Mouse (Mus musculus) neural tube, embryonic 15.5 days (tissue): ENCODE data around the gene Dleu7. TPM values are rescaled to one million over a fixed set of nuclear protein-coding genes. Genes with fewer than 3 reads are reported as not detected.

Experiments used
- ATAC-seq: fragments of 200-750 bp; cut with Nextera tagmentation; 2 replicates; pipeline ENCODE4 v1.8.0; 2017; ENCODE audit warnings: mild to moderate bottlenecking, moderate TSS enrichment, moderate library complexity; ENCODE audit not compliant: low FRiP score
- H3K27ac ChIP-seq: fragments of 300-500 bp; sonication (generic); replicated peaks from 2 replicates; pipeline ENCODE4 v1.5.1; 2015; ENCODE audit warnings: mild to moderate bottlenecking, inconsistent platforms
- H3K27me3 ChIP-seq: fragments of 300-500 bp; sonication (generic); replicated peaks from 2 replicates; pipeline ENCODE4 v1.6.1; 2015; ENCODE audit warnings: inconsistent platforms
- H3K36me3 ChIP-seq: fragments of 300-500 bp; sonication (generic); 2 replicates; pipeline ENCODE4 v1.6.1; 2015; ENCODE audit warnings: inconsistent platforms
- H3K4me1 ChIP-seq: fragments of 300-500 bp; sonication (generic); 2 replicates; pipeline ENCODE4 v1.6.1; 2015; ENCODE audit warnings: inconsistent platforms
- H3K4me2 ChIP-seq: fragments of 300-500 bp; sonication (generic); 2 replicates; pipeline ENCODE4 v1.6.1; 2015; ENCODE audit warnings: inconsistent platforms, mild to moderate bottlenecking, moderate library complexity
- H3K4me3 ChIP-seq: fragments of 300-500 bp; sonication (generic); replicated peaks from 2 replicates; pipeline ENCODE4 v1.5.1; 2015; ENCODE audit warnings: mild to moderate bottlenecking, inconsistent platforms
- H3K9ac ChIP-seq: fragments of 300-500 bp; sonication (generic); replicated peaks from 2 replicates; pipeline ENCODE4 v1.6.1; 2015; ENCODE audit warnings: mild to moderate bottlenecking, inconsistent platforms
- H3K9me3 ChIP-seq: fragments of 300-500 bp; sonication (generic); replicated peaks from 2 replicates; pipeline ENCODE4 v1.6.1; 2016; ENCODE audit warnings: inconsistent platforms
- WGBS: fragments of 180-500 bp; shearing (Covaris S2); methylation state at CpG from one replicate; pipeline ENCODE4 v1.1.7; 2015; ENCODE audit warnings: mixed read lengths; 5-methylcytosine and 5-hydroxymethylcytosine counted together
- polyA plus RNA-seq: library from polyadenylated mRNA; unstranded; fragments of >200 nt; fragmentation: Nextera tagmentation; extraction: Ambion mirVana; gene quantifications from 2 replicates; pipeline ENCODE4 v1.2.1, GENCODE M21; 2015

Gene Dleu7
- polyA plus RNA-seq, 1 experiment from 2014 or later, result 19.9 TPM

DNA sequence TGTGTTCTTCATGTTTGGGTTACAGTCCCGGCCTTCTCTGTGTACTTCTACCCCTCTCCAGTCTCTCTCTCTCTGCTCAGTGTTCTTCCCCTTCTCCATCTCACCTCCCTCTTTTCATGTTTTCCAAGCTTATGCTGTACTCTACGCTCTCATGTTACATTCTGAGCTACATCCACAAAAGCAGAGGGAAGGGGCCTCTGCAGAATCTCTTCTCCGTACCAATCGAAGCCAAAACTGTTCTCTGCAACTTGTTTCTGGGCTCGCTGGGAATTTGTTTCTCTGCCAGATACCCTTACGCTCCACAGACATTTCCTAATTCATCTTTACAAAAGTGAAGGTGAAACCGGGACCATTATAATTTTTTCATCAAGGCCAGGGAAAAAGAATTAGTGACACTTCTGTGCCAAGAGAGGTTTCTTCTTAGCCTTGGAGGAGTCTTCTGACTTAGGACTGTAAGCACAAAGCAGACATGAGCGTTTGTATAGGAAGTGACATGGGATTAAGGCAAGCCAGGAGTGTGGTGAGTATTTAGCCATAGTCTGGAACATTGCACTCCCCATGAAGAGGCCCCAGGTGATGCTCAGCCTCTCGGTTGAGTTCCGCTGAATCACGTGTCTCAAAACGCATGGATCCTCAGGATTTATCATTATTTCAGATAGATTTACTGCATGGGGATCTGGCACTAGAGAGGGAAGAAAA is 22.0 kb downstream of the Dleu7 start:
- 88% methylated on average over 12 of the region's 12 CpGs for WGBS

GRCm38 (mm10) chr14:62258978-62259536 is 33.8 kb downstream of the Dleu7 start:
- H3K9ac ChIP-seq, result no peak overlapping the region
- no peaks in the 10 kb centered on the region for H3K27me3 ChIP-seq
- ATAC-seq, result no peak
- no peaks in the 10 kb centered on the region for H3K4me1 ChIP-seq
- H3K9me3 ChIP-seq, result no peaks in the 10 kb centered on the region
- WGBS, result 57% methylated on average over 10 of the region's 10 CpGs
- H3K27ac ChIP-seq, result no peak overlapping the region
- no peak overlapping the region for H3K4me3 ChIP-seq
- H3K36me3 ChIP-seq, result no peaks in the 10 kb centered on the region
- no peak overlapping the region for H3K4me2 ChIP-seq

More for the DNA sequence above, 22.0 kb downstream of the Dleu7 start:
- Histone ChIP-seq H3K27me3 (no peaks in the 10 kb centered on the region), H3K9ac (no peak overlapping the region), H3K4me1 (no peaks in the 10 kb centered on the region), H3K9me3 (no peaks in the 10 kb centered on the region), H3K27ac (no peak overlapping the region), H3K36me3 (no peaks in the 10 kb centered on the region), H3K4me2 (no peak overlapping the region), H3K4me3 (no peak overlapping the region)
- no peak for ATAC-seq

DNA sequence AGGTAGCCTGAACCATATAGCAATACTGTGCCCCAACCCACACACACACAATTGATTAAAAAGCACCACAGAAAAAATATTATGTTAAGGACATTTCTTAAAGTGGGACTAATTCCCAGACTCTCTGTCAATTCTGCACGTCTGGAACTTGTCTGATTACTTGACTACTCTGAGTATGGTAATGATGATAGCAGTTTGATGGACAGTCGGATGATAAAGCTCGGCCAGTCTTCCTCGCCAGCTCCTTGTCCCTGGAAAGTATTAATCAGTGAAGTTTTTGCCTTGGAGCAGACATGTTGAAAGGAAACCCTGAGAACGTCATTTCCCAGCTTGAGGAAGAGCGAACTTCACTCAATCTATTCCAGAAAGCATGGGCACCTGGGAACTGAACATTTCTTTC is 34.7 kb downstream of the Dleu7 start:
- H3K9me3 ChIP-seq, result no peaks in the 10 kb centered on the region
- 79% methylated on average over 6 of the region's 6 CpGs for WGBS
- no peak for ATAC-seq
- H3K4me1 ChIP-seq, result no peaks in the 10 kb centered on the region
- no peaks in the 10 kb centered on the region for H3K36me3 ChIP-seq
- no peak overlapping the region for H3K4me3 ChIP-seq
- H3K4me2 ChIP-seq, result no peak overlapping the region
- no peak overlapping the region for H3K27ac ChIP-seq
- H3K27me3 ChIP-seq, result no peaks in the 10 kb centered on the region
- H3K9ac ChIP-seq, result no peak overlapping the region

- ATAC-seq, result no peak
- H3K9ac ChIP-seq, result no peak overlapping the region
- no peaks in the 10 kb centered on the region for H3K4me1 ChIP-seq
- WGBS, result 90% methylated on average over 5 of the region's 5 CpGs
- H3K9me3 ChIP-seq, result no peaks in the 10 kb centered on the region
- no peak overlapping the region for H3K4me2 ChIP-seq
- H3K4me3 ChIP-seq, result no peak overlapping the region
- no peak overlapping the region for H3K27ac ChIP-seq
- no peaks in the 10 kb centered on the region for H3K27me3 ChIP-seq
- no peaks in the 10 kb centered on the region for H3K36me3 ChIP-seq
These were observed 36.8 kb downstream of the Dleu7 start for GRCm38 (mm10) chr14:62256066-62256465.

DNA sequence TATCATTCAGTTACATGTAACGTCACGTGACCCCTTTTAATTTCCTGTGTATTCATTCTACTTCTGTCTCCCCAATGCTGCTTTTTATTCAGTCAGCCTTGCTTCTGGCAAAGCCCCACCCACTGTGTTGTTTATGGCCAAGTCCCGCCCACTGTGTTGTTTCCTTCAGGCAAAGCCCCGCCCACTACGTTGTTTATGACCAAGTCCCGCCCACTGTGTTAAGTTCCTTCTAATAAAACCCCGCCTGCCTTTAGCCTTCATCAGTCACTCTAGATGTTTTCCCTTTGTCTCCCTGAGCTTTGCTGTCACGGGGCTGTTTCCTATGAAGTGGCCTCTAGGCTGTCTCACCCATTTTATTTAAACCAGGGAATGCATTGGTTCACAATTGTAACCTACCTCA is 38.5 kb downstream of the Dleu7 start:
- Histone ChIP-seq H3K27ac (no peak overlapping the region), H3K36me3 (no peaks in the 10 kb centered on the region), H3K4me2 (peak overlapping the region; percentile 25), H3K9ac (no peak overlapping the region), H3K9me3 (no peaks in the 10 kb centered on the region), H3K4me3 (no peak overlapping the region), H3K4me1 (no peaks in the 10 kb centered on the region), H3K27me3 (no peaks in the 10 kb centered on the region)
- ATAC-seq, result no peak
- WGBS, result 12% methylated on average over 8 of the region's 8 CpGs

- Histone ChIP-seq H3K4me3 (no peak overlapping the region), H3K9ac (no peak overlapping the region), H3K27ac (no peak overlapping the region), H3K27me3 (no peaks in the 10 kb centered on the region), H3K4me2 (no peak overlapping the region), H3K4me1 (no peaks in the 10 kb centered on the region), H3K36me3 (no peaks in the 10 kb centered on the region), H3K9me3 (no peaks in the 10 kb centered on the region)
- ATAC-seq, result peak; percentile 73
- WGBS, result 10% methylated on average over 4 of the region's 4 CpGs
These were observed 40.8 kb downstream of the Dleu7 start for GRCm38 (mm10) chr14:62251999-62252398.

- no peak overlapping the region for H3K4me3 ChIP-seq
- H3K4me1 ChIP-seq, result no peaks in the 10 kb centered on the region
- ATAC-seq, result no peak
- no peaks in the 10 kb centered on the region for H3K27me3 ChIP-seq
- 60% methylated on average over 3 of the region's 3 CpGs for WGBS
- no peak overlapping the region for H3K9ac ChIP-seq
- no peaks in the 10 kb centered on the region for H3K9me3 ChIP-seq
- no peak overlapping the region for H3K4me2 ChIP-seq
- no peak overlapping the region for H3K27ac ChIP-seq
- H3K36me3 ChIP-seq, result no peaks in the 10 kb centered on the region
These were observed 42.8 kb downstream of the Dleu7 start for GRCm38 (mm10) chr14:62250046-62250445.

DNA sequence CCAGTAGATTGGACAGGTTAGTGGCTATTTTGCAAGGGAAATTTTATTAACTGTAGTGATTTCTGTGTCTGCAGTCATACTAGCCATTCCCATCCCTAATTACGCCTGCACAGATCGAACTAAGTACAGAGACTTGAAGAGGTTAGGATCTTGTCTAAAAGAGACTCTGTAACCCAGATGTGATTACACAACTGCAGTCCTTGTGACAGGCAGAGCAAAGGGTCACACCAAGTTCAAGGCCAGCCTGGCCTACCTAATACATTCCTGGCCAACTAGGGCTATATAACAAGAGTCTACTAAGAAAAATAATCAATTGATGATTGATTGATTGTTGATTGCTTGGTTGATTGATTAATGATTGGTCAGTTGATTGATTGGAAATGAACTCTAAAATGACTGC is 43.6 kb downstream of the Dleu7 start:
- Histone ChIP-seq H3K27ac (no peak overlapping the region), H3K9me3 (no peaks in the 10 kb centered on the region), H3K4me3 (no peak overlapping the region), H3K4me2 (no peak overlapping the region), H3K36me3 (no peaks in the 10 kb centered on the region), H3K9ac (no peak overlapping the region), H3K27me3 (no peaks in the 10 kb centered on the region), H3K4me1 (no peaks in the 10 kb centered on the region)
- ATAC-seq, result no peak
- 97% methylated on average over 2 of the region's 2 CpGs for WGBS

DNA sequence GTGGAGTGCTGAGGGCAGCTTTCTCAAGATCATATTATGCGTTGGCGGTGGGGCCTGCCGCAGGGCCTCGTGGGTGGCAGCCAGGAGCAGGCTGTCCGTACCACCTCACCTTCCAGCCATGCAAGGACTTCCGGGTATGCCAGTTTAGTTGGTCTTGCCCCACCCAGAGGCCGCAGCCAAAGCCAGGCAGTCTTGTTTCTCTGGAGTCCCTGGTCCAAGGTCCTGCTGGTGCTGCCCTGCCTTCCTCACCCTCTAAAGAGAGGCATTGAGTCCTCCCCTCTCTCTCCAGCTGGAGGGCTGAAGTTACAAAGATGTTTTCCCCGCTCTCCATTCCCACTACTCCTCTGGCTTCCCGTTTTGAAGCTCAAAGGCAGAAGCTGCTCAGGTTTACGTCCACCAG is 44.1 kb downstream of the Dleu7 start:
- H3K4me3 ChIP-seq, result no peak overlapping the region
- ATAC-seq, result no peak
- no peaks in the 10 kb centered on the region for H3K4me1 ChIP-seq
- H3K27ac ChIP-seq, result no peak overlapping the region
- no peaks in the 10 kb centered on the region for H3K9me3 ChIP-seq
- WGBS, result 89% methylated on average over 10 of the region's 10 CpGs
- no peak overlapping the region for H3K4me2 ChIP-seq
- no peaks in the 10 kb centered on the region for H3K36me3 ChIP-seq
- no peak overlapping the region for H3K9ac ChIP-seq
- no peaks in the 10 kb centered on the region for H3K27me3 ChIP-seq

GRCm38 (mm10) chr14:62248345-62248744 is 44.5 kb downstream of the Dleu7 start:
- WGBS, result 75% methylated on average over 7 of the region's 7 CpGs

DNA sequence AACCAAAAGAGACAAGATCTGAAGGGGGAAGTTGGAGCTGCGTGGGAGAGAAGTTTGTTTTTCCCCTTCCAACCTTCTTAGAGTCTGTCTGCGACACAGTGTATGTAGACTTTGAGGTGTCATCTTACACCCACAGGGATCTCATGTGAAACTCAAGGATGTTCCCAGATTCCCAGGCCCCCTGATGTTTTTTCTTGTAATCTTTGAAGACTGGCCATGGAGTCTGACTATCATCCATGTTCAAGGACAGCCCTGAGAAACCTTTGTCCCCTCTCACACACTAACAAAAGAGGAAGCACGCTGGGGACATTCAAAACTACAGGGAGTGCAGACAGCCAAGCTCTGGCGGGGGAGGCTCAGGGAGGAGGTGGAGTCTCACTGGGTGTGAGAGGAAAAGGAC is 47.3 kb downstream of the Dleu7 start:
- H3K9ac ChIP-seq, result no peak overlapping the region
- H3K4me1 ChIP-seq, result no peaks in the 10 kb centered on the region
- ATAC-seq, result no peak
- H3K27me3 ChIP-seq, result no peaks in the 10 kb centered on the region
- no peak overlapping the region for H3K27ac ChIP-seq
- H3K4me3 ChIP-seq, result no peak overlapping the region
- WGBS, result 37% methylated on average over 4 of the region's 4 CpGs
- H3K9me3 ChIP-seq, result no peaks in the 10 kb centered on the region
- no peak overlapping the region for H3K4me2 ChIP-seq
- no peaks in the 10 kb centered on the region for H3K36me3 ChIP-seq

More at GRCm38 (mm10) chr14:62248345-62248744, 44.5 kb downstream of the Dleu7 start:
- H3K4me2 ChIP-seq, result no peak overlapping the region
- no peak overlapping the region for H3K27ac ChIP-seq
- H3K4me1 ChIP-seq, result no peaks in the 10 kb centered on the region
- H3K27me3 ChIP-seq, result no peaks in the 10 kb centered on the region
- no peaks in the 10 kb centered on the region for H3K36me3 ChIP-seq
- no peak overlapping the region for H3K9ac ChIP-seq
- no peak overlapping the region for H3K4me3 ChIP-seq
- H3K9me3 ChIP-seq, result no peaks in the 10 kb centered on the region
- no peak for ATAC-seq

DNA sequence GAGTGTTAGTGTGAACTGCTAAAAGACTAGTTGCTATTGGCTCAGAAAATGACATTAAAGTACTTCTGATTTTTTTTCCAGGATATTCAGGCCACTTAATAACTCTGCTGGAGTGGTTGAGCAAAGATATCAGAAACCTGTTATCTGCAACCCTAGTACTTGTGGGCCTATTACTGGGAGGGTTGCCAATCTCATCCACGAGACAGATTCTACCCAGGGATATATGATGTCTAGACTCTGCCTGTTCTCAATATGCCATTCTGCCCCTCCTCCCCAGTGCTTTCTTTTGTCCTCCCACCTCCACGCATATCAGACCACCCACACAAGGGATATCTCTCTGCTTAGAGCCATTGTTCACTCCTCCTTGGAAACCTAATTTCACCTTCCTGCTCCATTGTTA is 49.3 kb downstream of the Dleu7 start:
- Histone ChIP-seq H3K4me3 (no peak overlapping the region), H3K4me1 (no peaks in the 10 kb centered on the region), H3K9ac (no peak overlapping the region), H3K27me3 (no peaks in the 10 kb centered on the region), H3K9me3 (no peaks in the 10 kb centered on the region), H3K27ac (no peak overlapping the region), H3K36me3 (no peaks in the 10 kb centered on the region), H3K4me2 (no peak overlapping the region)
- WGBS, result 70% methylated on average over 2 of the region's 2 CpGs
- no peak for ATAC-seq
